Mouse (Mus musculus) fat pad, adult 2 months (tissue): ENCODE measurements around the gene Serpina3m.
"Not testable (repeated sequence)": the region's sequence is repeated elsewhere in the genome, so short reads cannot be mapped to it uniquely, and the experiment has no call there.

Experiments used
- DNase-seq: peaks from one replicate; pipeline ENCODE4 v3.0.0-alpha.2; 2011; ENCODE audit warnings: low read depth, low spot score; ENCODE audit errors: extremely low read depth

The Serpina3m gene

DNA sequence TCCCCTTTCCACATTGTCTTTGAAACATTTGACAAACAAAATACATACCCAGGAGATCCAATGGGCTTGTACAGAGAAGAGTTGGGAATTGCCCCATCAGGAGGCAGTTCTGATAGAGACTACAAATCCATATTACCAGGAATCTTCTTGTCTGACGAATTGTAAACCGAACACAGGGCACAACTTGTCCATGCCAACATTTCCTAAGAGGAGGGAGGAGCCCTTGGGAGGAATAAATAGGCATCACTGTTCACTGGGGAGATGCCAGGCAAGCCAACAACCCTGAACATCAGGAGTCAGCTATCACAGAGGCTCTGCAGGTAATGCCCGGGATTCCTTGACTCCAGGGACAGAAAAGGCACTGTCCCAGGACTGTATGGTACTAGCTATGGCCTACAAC, at the start of gene Serpina3m, which contains the start of gene Serpina3k:
Gene Serpina3m, plus strand, starts transcription at position 261 of the 400 bp plus-strand sequence.
Gene Serpina3k, plus strand, starts transcription at position 261 of the 400 bp plus-strand sequence.
- DNase-seq = not testable (repeated sequence)

GRCm38 (mm10) chr12:104289872-104290271, 48.4 kb upstream of the Serpina3m start:
- DNase-seq = no peak

DNA sequence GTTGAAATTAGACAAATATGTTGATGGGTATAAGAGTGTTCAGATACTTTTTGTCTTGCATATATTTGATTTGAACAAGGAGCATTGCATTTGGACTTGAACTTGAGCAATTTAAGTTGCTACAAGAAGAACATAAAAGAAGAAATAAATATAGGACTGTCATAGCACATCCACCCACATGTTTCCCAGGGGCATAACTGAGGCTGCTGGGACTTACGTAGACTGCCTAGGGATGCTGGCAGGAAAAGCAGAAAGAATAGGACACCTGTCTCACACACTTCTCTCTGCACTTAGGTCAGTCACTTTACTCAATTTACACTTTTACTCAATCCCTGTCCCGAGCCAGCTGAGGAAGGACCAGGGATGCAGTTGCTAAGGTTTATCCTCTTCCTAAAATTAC, 44.3 kb upstream of the Serpina3m start:
- DNase-seq = peak; percentile 88

GRCm38 (mm10) chr12:104298049-104298448, 40.2 kb upstream of the Serpina3m start:
- no peak for DNase-seq

DNA sequence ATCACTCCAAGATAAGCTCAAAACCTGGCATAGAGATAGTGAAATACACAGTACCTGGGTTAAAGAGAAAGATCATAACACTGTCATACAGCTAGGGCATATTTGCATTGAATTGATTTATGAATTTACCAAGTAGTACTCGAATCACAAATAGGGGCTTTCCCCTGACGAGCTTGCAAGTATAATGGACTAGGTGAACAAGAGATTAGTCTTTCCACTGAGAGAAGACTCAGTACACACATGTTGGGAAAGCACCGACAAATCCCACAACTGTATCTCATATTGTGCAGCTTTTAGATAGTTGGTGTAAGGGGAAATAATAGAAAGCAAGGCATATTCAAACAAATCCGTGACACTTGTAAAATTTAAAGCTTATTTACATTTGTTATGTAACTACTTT, 32.3 kb upstream of the Serpina3m start:
- no peak for DNase-seq

DNA sequence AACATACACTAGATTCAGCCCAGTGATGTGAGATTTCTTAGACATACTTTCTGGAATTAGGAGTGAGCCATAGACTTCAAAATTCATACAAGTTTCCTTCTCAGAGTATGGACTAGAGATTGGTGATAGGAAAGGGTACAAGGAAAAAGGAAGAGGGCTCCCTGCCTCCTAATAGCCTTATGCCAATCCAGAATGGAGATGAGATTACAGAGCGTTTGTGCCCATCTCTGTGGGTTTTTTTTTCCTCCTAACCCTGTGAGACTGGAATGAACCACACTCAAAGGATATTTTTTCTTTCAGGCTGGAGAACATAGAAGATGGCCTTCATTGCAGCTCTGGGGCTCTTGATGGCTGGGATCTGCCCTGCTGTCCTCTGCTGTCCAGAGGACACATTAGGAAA, 24.0 kb upstream of the Serpina3m start, which contains the start of gene Serpina3j:
Gene Serpina3j, plus strand, starts transcription at position 301 of the 400 bp plus-strand sequence.
- no peak for DNase-seq

DNA sequence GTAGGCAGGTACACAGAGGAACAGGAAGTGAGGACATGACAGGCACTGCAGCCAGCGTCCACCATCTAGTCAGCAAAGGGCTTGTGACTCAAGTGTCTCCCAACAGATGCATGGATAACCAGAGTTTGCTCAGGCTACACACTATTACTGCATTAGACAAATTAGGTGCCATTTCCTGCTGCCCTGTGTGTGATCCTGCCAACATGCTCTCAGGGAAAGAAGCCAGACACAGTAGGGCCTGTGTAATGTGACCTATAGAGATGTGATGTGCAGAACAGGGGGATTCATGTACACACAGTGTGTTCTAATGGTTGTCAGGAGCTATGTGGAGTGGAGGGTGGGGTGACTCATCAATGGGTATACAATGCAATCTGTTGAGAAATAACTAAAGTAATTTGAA, 15.8 kb upstream of the Serpina3m start:
- DNase-seq = no peak

DNA sequence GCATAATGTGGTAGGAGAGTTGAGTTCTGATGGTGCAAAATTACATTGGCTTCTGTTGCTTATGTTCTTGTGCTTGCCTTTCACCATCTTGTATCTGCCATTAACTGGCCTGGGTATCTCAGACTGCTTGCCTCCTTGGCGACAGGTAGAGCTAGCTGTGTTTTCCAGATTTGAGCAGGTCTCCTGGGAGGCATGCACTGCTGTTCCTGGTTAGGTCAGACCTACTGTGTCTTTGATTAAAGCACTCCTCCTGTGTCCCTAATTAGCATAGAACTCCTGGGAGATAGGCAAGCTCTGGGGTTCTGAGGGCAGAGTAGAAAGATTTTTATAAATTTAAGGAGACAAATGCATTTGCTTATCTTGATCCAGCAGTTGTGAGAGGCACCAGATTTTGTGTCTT, 6.6 kb upstream of the Serpina3m start:
- no peak for DNase-seq

DNA sequence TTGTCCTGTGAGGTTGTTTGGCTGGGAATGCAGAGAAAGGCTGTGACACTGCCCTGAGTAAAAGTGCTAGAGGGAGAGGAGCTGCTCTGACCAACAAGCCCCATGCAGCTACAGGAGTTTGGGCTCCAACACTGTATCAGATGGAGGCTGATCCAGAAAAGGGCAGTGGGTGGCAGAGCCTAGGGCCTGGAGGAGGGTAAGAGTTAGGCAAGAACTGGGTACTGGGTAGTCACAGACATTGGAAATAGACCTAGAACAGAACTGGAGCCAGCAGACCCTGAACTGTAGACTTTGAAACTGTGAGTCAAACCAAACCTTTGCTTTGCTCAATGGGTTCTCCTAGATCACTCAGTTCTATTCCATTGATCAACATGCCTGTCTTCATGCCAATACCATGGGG, 1.4 kb upstream of the Serpina3m start:
- DNase-seq = not testable (repeated sequence)

DNA sequence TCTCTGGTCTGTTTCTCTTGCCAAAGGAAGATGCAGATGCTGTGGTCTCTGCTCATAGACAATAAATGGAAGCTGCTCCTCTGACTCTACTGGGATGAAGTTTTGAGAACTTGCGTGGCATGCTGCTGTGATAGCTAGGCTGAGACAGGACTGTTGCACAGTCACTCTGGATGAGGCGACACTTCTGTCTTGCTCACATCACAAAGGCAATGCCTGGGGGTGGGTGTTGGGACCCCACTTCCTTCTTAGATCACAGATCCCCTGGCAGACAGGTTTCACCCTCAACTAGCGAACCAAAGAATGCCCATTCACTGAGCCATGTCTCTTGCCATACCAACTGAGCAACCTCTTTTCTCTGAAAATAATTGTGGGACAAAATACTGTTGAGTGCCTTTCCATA, 419 bp downstream of the Serpina3m start:
- DNase-seq = no peak

- DNase-seq = not testable (repeated sequence)
Measured at GRCm38 (mm10) chr12:104342489-104342888, 4.2 kb downstream of the Serpina3m start.

- DNase-seq = peak; percentile 82
Measured at GRCm38 (mm10) chr12:104345181-104345580, 6.9 kb downstream of the Serpina3m start.

DNA sequence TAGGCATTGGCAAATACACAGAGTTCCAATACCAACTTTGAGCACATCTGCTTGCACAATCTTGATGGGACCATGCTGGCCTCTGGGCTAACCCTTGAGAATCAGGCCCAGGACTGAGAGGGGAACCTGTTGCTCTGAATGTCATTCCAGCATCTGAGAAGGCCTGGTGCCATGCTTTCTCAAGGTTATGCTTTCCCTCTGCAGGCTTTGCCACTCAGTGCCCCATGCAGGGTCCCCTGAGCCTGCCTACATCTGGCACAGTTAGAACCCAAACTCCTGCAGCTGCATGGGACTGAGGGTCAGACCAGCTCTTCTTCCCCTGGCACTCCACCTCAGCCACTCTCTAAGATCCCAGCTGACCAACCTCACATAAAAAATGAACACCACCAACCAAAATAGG, 7.4 kb downstream of the Serpina3m start:
- no peak for DNase-seq

DNA sequence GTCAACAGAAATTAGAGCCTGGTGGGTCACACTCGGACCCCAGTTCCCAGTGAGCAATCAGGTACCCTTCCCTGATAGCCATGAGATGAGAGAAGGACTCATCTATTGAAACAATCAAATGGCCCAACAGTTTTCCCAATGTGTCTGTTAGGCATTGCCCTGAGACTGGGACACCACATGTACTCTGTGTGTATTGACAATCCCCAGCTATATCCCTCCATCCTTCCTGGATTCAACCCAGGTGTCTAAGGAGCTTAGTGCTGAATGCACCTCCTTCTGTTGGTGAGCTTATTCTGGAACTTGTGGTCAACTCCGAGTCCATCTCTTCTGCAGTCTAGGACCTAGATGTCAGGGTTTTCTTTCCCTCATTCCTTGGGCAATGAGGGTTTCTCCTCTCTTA, 8.8 kb downstream of the Serpina3m start:
- no peak for DNase-seq

- DNase-seq = not testable (repeated sequence)
Measured at GRCm38 (mm10) chr12:104351812-104352211, 13.5 kb downstream of the Serpina3m start.

GRCm38 (mm10) chr12:104356006-104356405, 17.7 kb downstream of the Serpina3m start:
- no peak for DNase-seq

- DNase-seq = no peak
Measured at GRCm38 (mm10) chr12:104369986-104370385, 31.7 kb downstream of the Serpina3m start.

- not testable (repeated sequence) for DNase-seq
Measured at GRCm38 (mm10) chr12:104377179-104377578, 38.9 kb downstream of the Serpina3m start.

- not testable (repeated sequence) for DNase-seq
Measured at GRCm38 (mm10) chr12:104378351-104378750, 40.1 kb downstream of the Serpina3m start.

- DNase-seq = not testable (repeated sequence)
Measured at GRCm38 (mm10) chr12:104378815-104379214, 40.5 kb downstream of the Serpina3m start.

- DNase-seq = no peak
Measured at GRCm38 (mm10) chr12:104379856-104380255, 41.6 kb downstream of the Serpina3m start.

DNA sequence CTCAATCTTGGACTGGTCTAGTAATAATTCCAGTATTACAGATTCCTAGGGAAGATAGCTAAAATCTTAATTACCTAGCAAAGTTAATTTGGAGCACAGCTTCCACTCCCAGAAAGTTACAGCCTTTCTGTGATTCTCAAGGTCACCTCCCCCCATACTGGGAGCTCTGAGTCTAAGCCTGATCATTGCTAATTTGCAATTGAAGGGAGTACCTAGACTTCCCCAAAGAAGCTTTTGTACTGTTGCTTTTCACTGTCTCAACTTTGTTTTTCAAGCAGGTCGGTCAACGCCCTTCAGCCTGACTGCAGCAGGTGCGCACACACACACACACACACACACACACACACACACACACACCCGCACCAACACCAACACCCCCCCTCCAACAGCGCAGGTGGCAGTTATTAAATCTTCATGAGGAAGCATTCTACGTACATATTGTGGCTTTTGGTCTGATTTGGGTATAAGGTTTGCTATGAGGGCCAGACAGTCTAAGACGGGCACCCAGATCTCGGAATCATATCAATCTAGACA, 42.9 kb downstream of the Serpina3m start:
- DNase-seq = not testable (repeated sequence)

DNA sequence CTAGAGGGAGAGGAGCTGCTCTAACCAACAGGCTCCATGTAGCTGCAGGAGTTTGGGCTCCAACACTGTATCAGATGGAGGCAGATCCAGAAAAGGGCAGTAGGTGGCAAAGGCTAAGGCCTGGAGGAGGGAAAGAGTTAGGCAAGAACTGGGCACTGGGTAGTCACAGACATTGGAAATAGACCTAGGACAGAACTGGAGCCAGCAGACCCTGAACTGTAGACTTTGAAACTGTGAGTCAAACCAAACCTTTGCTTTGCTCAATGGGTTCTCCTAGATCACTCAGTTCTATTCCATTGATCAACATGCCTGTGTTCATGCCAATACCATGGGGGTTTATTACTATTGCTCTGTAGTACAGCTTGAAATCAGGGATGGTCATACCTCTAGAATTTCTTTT, 47.7 kb downstream of the Serpina3m start:
- not testable (repeated sequence) for DNase-seq
